Comparison of ENCODE assay signal across 8 mouse cellular contexts in genomic region chrX:150812787-150813298, GRCm38 (mm10). TPM values are rescaled to one million over a fixed set of nuclear protein-coding genes. Genes with fewer than 3 reads are reported as not detected.
DNase-seq lines count a peak whose midpoint lies in the region; ATAC-seq lines count a peak whose summit lies in the region.

No protein-coding gene starts in this region.

- DNase-seq in adrenal gland, postnatal 10 days = peak; percentile 88
- DNase-seq in embryo, embryonic 11.5 days (ENCODE audit: low read depth, low spot score) = peak; percentile 92
- DNase-seq in gonadal fat pad, adult 2 months (ENCODE audit: low read depth) = peak; percentile 10
- DNase-seq in left cerebral cortex, postnatal 25 days (ENCODE audit: low spot score in 2 of 2) = peak; percentile 79 to 94
- peak; percentile 97 for DNase-seq in mesoderm, embryonic 11.5 days (ENCODE audit: low read depth, low spot score)
- peak; percentile 80 to 87 for DNase-seq in right cerebral cortex, postnatal 36 days (ENCODE audit: low spot score in 2 of 2)
- DNase-seq in urinary bladder, postnatal 4 days (ENCODE audit: low spot score in 2 of 2) = peak; percentile 85 to 89

- H3K9me3 ChIP-seq in intestine, embryonic 16.5 days (ENCODE audit: control insufficient read depth, low read length) = no peaks in the 10 kb centered on the region

- no peak overlapping the region; the same call in 1 of the 2 replicates for H3K27ac ChIP-seq in intestine, embryonic 16.5 days (ENCODE audit: low read length)

- H3K4me1 ChIP-seq in intestine, embryonic 16.5 days (ENCODE audit: control insufficient read depth, insufficient read depth, low read length) = no peaks in the 10 kb centered on the region

- intact Hi-C loops in left cerebral cortex, postnatal 25 days (cut with DNase I) = no loop called here

- no peaks in the 10 kb centered on the region for H3K36me3 ChIP-seq in intestine, embryonic 16.5 days (ENCODE audit: control insufficient read depth, insufficient read depth, low read length)

- H3K4me2 ChIP-seq in intestine, embryonic 16.5 days (ENCODE audit: low read depth, low read length) = peak overlapping the region; percentile 53

- peak; percentile 97 for ATAC-seq in intestine, embryonic 16.5 days

- WGBS in intestine, embryonic 16.5 days = 18% methylated on average over 22 of the region's 24 CpGs

- H3K9ac ChIP-seq in intestine, embryonic 16.5 days (ENCODE audit: low read depth, low read length) = peak overlapping the region; percentile 64

- H3K27me3 ChIP-seq in intestine, embryonic 16.5 days (replicated peaks; ENCODE audit: control insufficient read depth, insufficient read depth, low read length) = no peaks in the 10 kb centered on the region

- H3K4me3 ChIP-seq in intestine, embryonic 16.5 days (ENCODE audit: low read length) = peak overlapping the region; percentile 51

RNA-seq across cellular contexts. Expression of gene Maged2, which starts 1.3 kb away (rescaled TPM):
- 100 to 1,000 TPM; 127 to 141 TPM for total RNA-seq in adrenal gland, postnatal 10 days (2021)
- 37.8 and 46.0 TPM in 2 replicates for polyA plus RNA-seq in gonadal fat pad, adult 2 months (2012; rRNA removed)
- 299 and 322 TPM in 2 replicates for polyA plus RNA-seq in intestine, embryonic 16.5 days (2015; fragmentation: Nextera tagmentation; extraction: Ambion mirVana)
- 10 to 100 TPM; 42.8 to 45.9 TPM for total RNA-seq in left cerebral cortex, postnatal 25 days (2021)

Comparison
In these comparisons a context has a peak if more than half of its experiments do, and no peak if none do; other contexts are left out.
1. DNase-seq: peak in every context shown above with its lines; median percentile 97 in mesoderm, embryonic 11.5 days; 92 in embryo, embryonic 11.5 days; 88 in adrenal gland, postnatal 10 days; 87 in urinary bladder, postnatal 4 days; 86 in left cerebral cortex, postnatal 25 days; 84 in right cerebral cortex, postnatal 36 days; 10 in gonadal fat pad, adult 2 months.